Mouse (Mus musculus): ENCODE data around the gene Fcer1g. TPM values are rescaled to one million over a fixed set of nuclear protein-coding genes. Genes with fewer than 3 reads are reported as not detected.

The Fcer1g gene
- polyA plus RNA-seq, 1 experiment: not detected

DNA sequence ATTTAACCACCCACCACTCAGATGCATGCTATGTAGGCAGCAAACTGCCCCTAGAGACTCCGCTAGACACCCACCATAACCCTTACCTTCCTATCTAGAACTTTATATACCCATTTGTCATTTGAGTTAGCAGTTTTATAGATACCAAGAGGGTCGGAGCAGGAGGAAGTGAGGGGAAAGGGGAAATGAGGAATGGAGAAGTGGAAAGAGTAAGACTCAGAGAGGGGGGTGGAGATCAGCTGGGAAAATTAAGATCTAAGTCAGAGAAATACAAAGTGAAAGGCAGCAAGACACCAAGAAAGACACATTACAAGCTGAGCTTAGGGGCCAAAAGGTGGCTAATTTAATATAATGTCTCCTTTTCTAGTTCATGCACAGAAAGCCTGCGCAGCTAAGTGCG lies 373 bp upstream of the Fcer1g start:
- TF ChIP-seq GATA1 (IDR thresholded peaks at IDR 0.05; ENCODE audit: low read length): no peak

- no peak for TF ChIP-seq GATA1 (IDR thresholded peaks at IDR 0.05; ENCODE audit: low read length)
Observed at GRCm38 (mm10) chr1:171232800-171233730, 1.1 kb downstream of the Fcer1g start.

- no peak for TF ChIP-seq GATA1 (IDR thresholded peaks at IDR 0.05; ENCODE audit: low read length)
Observed at GRCm38 (mm10) chr1:171232348-171232747, 1.8 kb downstream of the Fcer1g start.

- TF ChIP-seq GATA1 (IDR thresholded peaks at IDR 0.05; ENCODE audit: low read length): no peak
Observed at GRCm38 (mm10) chr1:171231844-171232243, 2.3 kb downstream of the Fcer1g start.

DNA sequence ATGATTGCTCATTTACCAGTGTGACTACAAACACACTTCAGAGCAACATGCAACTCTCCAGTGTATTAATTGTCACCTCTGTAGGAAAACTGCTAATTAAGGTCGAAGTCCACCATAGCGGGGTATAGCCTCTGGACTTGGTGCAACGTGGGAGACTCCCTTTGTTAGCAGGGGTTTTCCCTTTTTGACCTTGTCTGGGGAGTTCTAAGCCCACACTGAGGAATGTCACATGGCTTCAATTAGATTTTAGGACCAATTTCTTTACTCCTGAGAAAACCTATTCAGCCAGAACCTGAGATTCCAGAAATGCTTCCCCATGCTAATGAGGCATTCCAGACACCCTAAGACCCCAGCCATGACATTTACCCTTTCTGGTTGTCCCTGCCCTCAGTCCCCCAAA lies 4.0 kb downstream of the Fcer1g start:
- no peak for TF ChIP-seq GATA1 (IDR thresholded peaks at IDR 0.05; ENCODE audit: low read length)

DNA sequence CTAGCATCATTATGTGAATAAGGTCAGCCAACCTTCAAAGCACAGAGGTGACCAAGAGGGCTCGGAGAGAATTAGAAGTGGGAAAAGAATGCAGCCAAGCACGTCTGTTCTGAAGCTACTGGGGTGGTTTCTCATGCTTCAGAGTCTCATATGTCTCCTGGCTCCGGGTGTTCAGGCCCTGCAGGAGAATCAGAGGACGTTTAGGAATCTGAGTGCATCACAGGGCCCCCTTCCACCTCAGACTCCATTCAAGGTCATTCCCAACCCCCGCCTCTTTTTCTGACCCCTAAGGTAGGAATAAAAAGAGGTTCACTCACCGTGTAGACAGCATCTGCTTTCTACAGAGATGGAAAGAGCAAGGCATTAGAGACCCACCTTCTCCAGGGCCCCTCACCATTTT lies 4.4 kb downstream of the Fcer1g start:
- TF ChIP-seq GATA1 (IDR thresholded peaks at IDR 0.05; ENCODE audit: low read length): no peak

GRCm38 (mm10) chr1:171227879-171228278 lies 6.3 kb downstream of the Fcer1g start:
- TF ChIP-seq GATA1 (IDR thresholded peaks at IDR 0.05; ENCODE audit: low read length): no peak

GRCm38 (mm10) chr1:171226780-171227179 lies 7.4 kb downstream of the Fcer1g start:
- no peak for TF ChIP-seq GATA1 (IDR thresholded peaks at IDR 0.05; ENCODE audit: low read length)

DNA sequence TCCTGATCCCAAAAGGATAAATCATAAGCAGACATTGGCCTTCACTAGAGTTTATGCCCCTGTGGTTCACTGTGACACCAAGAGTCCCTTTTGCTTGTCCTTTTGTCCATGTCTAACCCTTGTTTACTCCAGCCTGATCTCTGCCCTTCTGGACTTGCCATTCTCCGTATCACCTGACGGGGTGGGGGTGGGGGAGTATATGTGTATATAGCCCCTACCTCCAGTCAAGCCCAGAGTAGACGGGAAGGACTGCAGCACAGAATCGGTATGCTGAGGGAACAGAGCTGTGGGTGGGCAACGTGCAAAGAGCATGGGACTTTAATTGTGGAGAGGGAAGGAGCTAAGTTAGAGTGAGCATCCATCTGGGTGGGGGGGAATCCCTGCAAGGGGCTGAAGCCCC lies 9.3 kb downstream of the Fcer1g start, which contains the start of gene Apoa2:
Apoa2 (plus strand) TSS at position 198 of the 400 bp plus-strand sequence.
- TF ChIP-seq GATA1 (IDR thresholded peaks at IDR 0.05; ENCODE audit: low read length): no peak

- TF ChIP-seq GATA1 (IDR thresholded peaks at IDR 0.05; ENCODE audit: low read length): no peak
Observed at GRCm38 (mm10) chr1:171223796-171224195, 10.4 kb downstream of the Fcer1g start.

DNA sequence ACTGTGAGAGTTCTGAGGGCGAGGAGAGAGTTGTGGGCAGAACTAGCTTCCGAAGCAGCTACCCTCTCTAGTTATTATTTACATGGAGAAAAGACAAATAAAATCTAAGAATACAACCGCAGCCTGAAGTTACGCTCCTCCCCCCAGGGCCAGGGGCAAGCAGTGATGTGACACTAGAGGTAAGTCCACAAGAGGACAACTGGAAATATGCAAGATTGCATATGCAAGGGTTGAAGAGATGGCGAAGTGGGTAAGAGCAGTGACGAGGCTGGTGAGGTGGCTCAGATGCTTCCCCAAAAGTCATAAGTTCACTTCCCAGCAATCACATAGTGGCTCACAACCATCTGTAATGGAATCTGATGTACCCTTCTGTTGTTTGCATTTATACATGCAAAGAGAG lies 11.0 kb downstream of the Fcer1g start:
- TF ChIP-seq GATA1 (IDR thresholded peaks at IDR 0.05; ENCODE audit: low read length): no peak

DNA sequence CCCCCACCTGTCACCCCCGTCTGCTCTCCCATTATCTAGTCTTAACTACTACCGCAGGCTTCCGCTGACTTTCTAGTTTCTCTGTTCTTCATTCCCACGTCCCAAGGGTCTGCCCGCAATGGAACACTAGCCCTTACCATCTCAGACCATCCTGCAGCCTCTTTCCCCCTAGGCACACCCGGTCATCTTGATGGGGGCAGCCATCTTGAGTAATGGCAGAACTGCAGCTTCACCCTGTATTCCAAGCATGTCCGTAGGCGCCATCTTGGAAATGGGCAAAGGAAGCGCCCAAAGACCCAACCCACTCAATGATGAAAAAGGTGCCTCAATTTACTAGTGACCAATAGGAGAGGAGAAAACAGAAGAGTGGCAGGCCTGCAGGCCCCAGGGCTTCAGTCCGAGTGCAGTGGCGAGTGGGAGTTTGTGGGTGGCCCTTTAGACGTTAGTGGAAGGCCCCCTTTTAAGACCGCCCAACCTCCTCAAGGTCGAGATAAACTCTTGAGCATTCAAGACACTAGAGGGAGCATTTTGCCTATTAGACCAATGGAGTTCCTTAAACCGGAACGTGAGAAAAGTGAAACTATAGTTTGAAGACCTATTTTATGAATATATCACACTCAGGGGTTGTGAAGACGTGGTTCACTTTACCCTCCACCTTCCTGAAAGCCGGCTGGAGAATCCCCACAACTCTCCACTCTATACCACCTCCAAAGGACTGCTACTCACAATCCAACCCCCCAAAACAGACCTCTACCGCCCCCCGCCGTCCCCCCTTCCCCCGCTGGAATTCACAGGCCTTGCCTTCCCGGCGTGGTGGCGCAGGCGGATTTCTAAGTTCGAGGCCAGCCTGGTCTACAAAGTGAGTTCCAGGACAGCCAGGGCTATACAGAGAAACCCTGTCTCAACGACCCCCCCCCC lies 11.7 kb downstream of the Fcer1g start, which contains the start of gene Tomm40l:
Tomm40l (minus strand) TSS at position 277 of the 918 bp plus-strand sequence.
- no peak for TF ChIP-seq GATA1 (IDR thresholded peaks at IDR 0.05; ENCODE audit: low read length)

DNA sequence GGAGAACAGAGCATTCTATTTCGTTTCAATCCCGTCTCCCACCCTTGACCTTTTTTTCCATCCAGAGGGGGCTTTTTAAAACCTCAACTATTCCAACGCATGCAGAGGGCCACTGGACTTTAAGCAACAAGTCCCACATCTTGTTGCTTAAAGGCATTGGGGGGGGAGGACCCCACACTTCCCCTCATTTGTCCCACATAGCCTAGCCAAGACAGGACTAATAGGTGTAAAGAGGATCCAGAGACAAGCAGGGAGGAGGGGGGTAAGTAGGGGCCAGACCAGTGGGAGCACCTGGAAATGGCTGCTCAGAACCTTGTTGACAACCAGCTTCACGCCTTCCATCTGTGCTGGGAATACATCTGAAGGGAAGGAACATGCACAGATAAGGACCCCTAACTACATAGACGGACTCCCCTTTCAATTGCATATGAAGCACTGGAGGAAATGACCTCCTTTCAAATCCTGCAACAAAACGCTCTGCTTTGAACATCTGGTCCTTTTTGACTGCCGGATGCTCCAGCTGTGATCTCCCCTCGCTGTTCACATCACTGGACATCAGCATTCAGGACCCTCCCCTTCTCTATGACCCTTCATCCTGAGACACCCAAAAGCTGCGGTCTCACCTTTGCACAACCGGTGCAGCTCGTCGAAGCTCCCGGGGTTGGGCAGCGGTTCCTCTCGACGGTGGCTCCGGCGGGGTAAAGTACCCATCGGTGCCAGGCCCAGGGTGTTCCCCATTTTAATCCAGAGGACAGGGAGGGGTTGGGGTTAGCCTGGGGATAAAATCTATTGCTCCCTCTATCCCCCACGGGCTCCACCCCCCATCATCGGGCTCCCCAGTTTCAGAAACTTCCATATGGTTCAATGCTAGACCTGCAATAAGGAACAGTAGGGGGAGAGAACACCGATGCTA lies 12.6 kb downstream of the Fcer1g start:
- TF ChIP-seq GATA1 (IDR thresholded peaks at IDR 0.05; ENCODE audit: low read length): no peak

GRCm38 (mm10) chr1:171220871-171221270 lies 13.3 kb downstream of the Fcer1g start:
- no peak for TF ChIP-seq GATA1 (IDR thresholded peaks at IDR 0.05; ENCODE audit: low read length)

All from G1E-ER4 (cell line).